Comparison of ENCODE assay signal across 8 mouse cellular contexts in the genomic region with DNA sequence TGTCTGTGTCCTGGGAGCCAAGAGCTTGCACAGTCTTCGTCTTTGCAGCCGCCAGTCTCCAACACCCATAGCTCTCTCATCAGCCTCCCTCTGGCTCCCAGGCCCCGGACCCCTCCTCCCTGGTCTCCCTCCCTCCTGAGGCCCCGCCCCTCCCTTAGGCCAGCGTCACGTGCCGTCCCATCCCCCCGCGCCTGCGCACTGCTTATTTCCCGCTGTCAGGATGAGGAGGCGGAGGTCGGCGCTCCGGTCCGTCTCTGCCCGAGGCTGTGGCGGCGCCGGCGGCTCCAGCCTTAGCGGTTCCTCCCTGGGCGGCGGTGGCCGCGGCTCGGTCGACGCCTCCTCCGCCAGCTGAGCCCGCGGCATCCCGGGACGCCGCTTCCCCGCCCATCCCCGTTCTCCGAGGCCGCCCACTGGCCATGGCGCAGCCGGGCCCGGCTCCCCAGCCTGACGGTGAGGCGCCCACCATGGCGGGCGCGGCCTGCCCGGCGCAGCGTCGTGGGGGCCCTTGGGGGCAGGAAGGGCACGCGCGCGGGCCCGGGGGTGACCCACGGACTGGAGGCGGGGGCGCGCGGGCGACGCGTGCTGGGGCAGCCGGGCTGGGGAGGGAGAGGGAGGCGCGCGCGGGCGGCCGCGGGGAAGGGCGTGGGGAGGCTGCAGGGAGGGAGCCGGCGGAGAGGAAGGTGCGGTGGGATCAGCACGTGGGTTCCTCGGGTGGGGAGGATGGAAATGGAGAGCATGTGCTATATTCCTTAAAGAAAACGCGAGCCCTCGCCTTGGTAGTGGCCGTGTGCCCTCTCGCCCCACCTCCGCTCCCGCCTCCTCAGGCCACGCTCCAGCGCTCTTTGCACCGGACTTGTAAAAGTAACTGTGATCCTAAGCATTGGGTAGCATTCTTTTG. TPM values are rescaled to one million over a fixed set of nuclear protein-coding genes. Genes with fewer than 3 reads are reported as not detected.
DNase-seq lines count a peak whose midpoint lies in the region; ATAC-seq and TF ChIP-seq lines count a peak whose summit lies in the region.

A gene (plus strand): TSS at position 220 of the 898 bp plus-strand sequence.

- no peak for TF ChIP-seq CTCF in midbrain, postnatal 0 days (IDR thresholded peaks at IDR 0.05)

- H3K4me2 ChIP-seq in embryonic facial prominence, embryonic 13.5 days: peak within 1 kb of the TSS; percentile 82
- H3K4me2 ChIP-seq in limb, embryonic 14.5 days (replicated peaks; ENCODE audit: low read depth, low read length, severe bottlenecking): peak within 1 kb of the TSS; percentile 88
- peak within 1 kb of the TSS; percentile 51 for H3K4me2 ChIP-seq in midbrain, postnatal 0 days (ENCODE audit: low read depth, low read length, poor library complexity, severe bottlenecking)

- H3K9me3 ChIP-seq in embryonic facial prominence, embryonic 13.5 days: no peaks in the 10 kb centered on the region
- no peaks in the 10 kb centered on the region for H3K9me3 ChIP-seq in limb, embryonic 14.5 days (ENCODE audit: control insufficient read depth, low read length)
- H3K9me3 ChIP-seq in midbrain, postnatal 0 days (ENCODE audit: low read length): no peaks in the 10 kb centered on the region

- peak; percentile 95 for ATAC-seq in embryonic facial prominence, embryonic 13.5 days (ENCODE audit: insufficient number of reproducible peaks, insufficient read depth, low FRiP score, low TSS enrichment, low read depth)
- peak; percentile 97 for ATAC-seq in limb, embryonic 14.5 days (ENCODE audit: low FRiP score, low read depth)
- peak; percentile 98 for ATAC-seq in midbrain, postnatal 0 days (ENCODE audit: low FRiP score)

- under 1% methylated on average over 77 of the region's 88 CpGs for WGBS in embryonic facial prominence, embryonic 13.5 days
- under 1% methylated on average over 60 of the region's 88 CpGs for WGBS in limb, embryonic 14.5 days
- WGBS in midbrain, postnatal 0 days: 0% methylated on average over 42 of the region's 88 CpGs

- no peaks in the 10 kb centered on the region for H3K36me3 ChIP-seq in embryonic facial prominence, embryonic 13.5 days
- no peaks in the 10 kb centered on the region for H3K36me3 ChIP-seq in limb, embryonic 14.5 days (ENCODE audit: control insufficient read depth, insufficient read depth, low read length)
- H3K36me3 ChIP-seq in midbrain, postnatal 0 days (ENCODE audit: insufficient read depth, low read length): no peaks in the 10 kb centered on the region

- H3K27ac ChIP-seq in embryonic facial prominence, embryonic 13.5 days: peak within 1 kb of the TSS; percentile 85
- peak within 1 kb of the TSS; percentile 81 for H3K27ac ChIP-seq in limb, embryonic 14.5 days (replicated peaks; ENCODE audit: low read depth, low read length)
- H3K27ac ChIP-seq in midbrain, postnatal 0 days (ENCODE audit: low read depth, low read length): peak within 1 kb of the TSS; percentile 90

- peaks cover 20% of the 10 kb centered on the region for H3K4me1 ChIP-seq in embryonic facial prominence, embryonic 13.5 days
- H3K4me1 ChIP-seq in limb, embryonic 14.5 days (ENCODE audit: control insufficient read depth, insufficient read depth, low read length): peaks cover 20% of the 10 kb centered on the region
- no peaks in the 10 kb centered on the region for H3K4me1 ChIP-seq in midbrain, postnatal 0 days (ENCODE audit: insufficient read depth, low read length)

- peak; percentile 49; the same call in 1 of the 2 replicates for TF ChIP-seq POLR2A in limb, embryonic 14.5 days (IDR thresholded peaks at IDR 0.05; ENCODE audit: borderline replicate concordance, extremely low read depth, insufficient read depth, insufficient read length)

- peak within 1 kb of the TSS; percentile 92 for H3K9ac ChIP-seq in embryonic facial prominence, embryonic 13.5 days
- H3K9ac ChIP-seq in limb, embryonic 14.5 days (ENCODE audit: low read depth, low read length, severe bottlenecking): peak within 1 kb of the TSS; percentile 94
- H3K9ac ChIP-seq in midbrain, postnatal 0 days (replicated peaks; ENCODE audit: low read length, poor library complexity, severe bottlenecking): peak within 1 kb of the TSS; percentile 96

- H3K4me3 ChIP-seq in embryonic facial prominence, embryonic 13.5 days: peak within 1 kb of the TSS; percentile 95
- H3K4me3 ChIP-seq in limb, embryonic 14.5 days (replicated peaks; ENCODE audit: low read length): peak within 1 kb of the TSS; percentile 93
- peak within 1 kb of the TSS; percentile 94 for H3K4me3 ChIP-seq in midbrain, postnatal 0 days (ENCODE audit: low read depth, low read length)

- H3K27me3 ChIP-seq in embryonic facial prominence, embryonic 13.5 days: no peaks in the 10 kb centered on the region
- no peaks in the 10 kb centered on the region for H3K27me3 ChIP-seq in limb, embryonic 14.5 days (ENCODE audit: control insufficient read depth, insufficient read depth, low read length)
- H3K27me3 ChIP-seq in midbrain, postnatal 0 days (ENCODE audit: insufficient read depth, low read length): no peaks in the 10 kb centered on the region

- DNase-seq in 3134 (ENCODE audit: extremely low read depth, insufficient read length, low spot score): peak; percentile 87
- DNase-seq in adrenal gland, postnatal 36 days: peak; percentile 98 to 99
- peak; percentile 92 for DNase-seq in heart, adult 8-10 months (ENCODE audit: low spot score)
- peak; percentile 92 for DNase-seq in kidney, adult 9 months
- peak; percentile 93 for DNase-seq in limb, embryonic 14.5 days (ENCODE audit: low spot score)
- DNase-seq in midbrain, postnatal 0 days (ENCODE audit: low spot score): peak; percentile 96
- DNase-seq in spleen, postnatal 14 days (ENCODE audit: low spot score in 2 of 2): peak; percentile 84 to 88

RNA-seq across cellular contexts. Expression of the gene that starts here (rescaled TPM):
- 100 to 1,000 TPM; 144 to 170 TPM for total RNA-seq in adrenal gland, postnatal 36 days (2021)
- 46.2 and 46.3 TPM in 2 replicates for polyA plus RNA-seq in embryonic facial prominence, embryonic 13.5 days (2015; fragmentation: Nextera tagmentation; extraction: Ambion mirVana)
- 10 to 100 TPM; 35.9 to 40.8 (median 36.5) TPM for total RNA-seq in heart, adult 8-10 months (2022)
- 8.3 and 11.0 TPM in 2 replicates for polyA plus RNA-seq in limb, embryonic 14.5 days (2012; rRNA removed)
- polyA plus RNA-seq in limb, embryonic 14.5 days (2014; fragmentation: Nextera tagmentation; extraction: Ambion mirVana): 29.5 and 33.3 TPM in 2 replicates
- total RNA-seq in midbrain, postnatal 0 days (2014; rRNA removed): 66.4 and 98.4 TPM in 2 replicates
- polyA plus RNA-seq in midbrain, postnatal 0 days (2015; fragmentation: Nextera tagmentation; extraction: Ambion mirVana): 102 and 116 TPM in 2 replicates

Comparison
In these comparisons a context has a peak if more than half of its experiments do, and no peak if none do; other contexts are left out.
1. Peak in every context shown above with its lines: DNase-seq, ATAC-seq, H3K4me3 ChIP-seq and H3K27ac ChIP-seq.